Mouse (Mus musculus): ENCODE measurements around the gene Ugcg. TPM values are rescaled to one million over a fixed set of nuclear protein-coding genes. Genes with fewer than 3 reads are reported as not detected.

Gene Ugcg
- 10 to 100 TPM; 72.2 to 86.1 (median 79.3) TPM for total RNA-seq (2022)

DNA sequence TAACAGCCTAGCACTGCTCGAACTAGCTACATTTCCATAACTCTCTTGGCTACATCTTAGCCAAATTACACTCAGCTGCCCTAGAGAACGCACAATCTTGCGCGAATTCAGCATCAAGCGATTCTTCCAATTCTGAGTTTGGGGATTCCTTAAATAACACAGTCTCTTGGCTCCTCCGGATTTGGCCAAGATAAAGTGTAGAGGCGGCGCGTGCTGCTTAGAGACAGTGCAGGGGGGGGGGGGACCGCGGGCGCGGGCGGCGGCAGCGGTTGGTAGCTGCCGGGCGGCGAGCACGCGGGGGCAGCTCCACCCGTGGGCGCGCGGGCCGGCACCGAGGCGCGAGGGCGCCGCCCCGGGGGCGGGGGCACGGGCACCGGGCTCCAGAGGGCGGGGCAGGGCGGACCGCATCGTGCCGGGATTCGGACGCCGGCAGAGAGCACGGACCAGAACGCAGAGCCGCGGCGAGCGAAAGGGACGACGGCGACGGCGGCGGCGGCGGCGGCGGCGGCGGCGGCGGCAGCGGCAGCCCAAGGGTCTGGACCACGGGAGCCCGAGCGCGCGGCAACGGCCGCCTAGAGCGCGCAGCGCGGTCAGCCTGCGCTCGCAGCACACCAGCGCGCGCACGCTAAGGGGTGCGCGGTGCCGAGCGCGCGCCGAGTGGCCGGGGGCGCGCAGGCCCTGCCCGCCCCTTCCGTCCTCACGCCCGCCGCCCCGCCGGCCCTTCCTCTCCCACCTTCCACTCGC is at the start of gene Ugcg:
Ugcg (plus strand) TSS at position 456 of the 744 bp plus-strand sequence.
- peak; percentile 23 to 62 for DNase-seq (ENCODE audit: low spot score in 2 of 2)

DNA sequence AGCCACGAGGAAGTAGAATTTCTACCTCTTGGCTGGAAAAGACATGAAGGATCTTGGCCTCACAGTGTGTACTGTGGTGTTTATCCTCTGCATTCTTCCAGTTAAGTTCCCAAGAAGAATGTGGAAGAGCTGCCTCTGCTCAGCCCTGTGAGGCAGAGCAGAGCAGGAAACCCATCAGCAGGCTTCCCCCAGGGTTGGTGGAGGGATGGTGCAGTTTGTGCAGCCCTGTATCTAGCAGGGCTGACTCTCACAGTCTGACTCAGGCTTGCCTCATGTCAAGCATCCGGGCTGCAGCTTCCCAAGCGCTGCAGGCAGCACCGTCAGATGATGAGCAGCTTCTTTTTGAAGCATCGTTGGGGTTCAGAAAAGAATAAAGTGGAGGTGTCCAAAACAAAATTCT is 40.0 kb upstream of the Ugcg start:
- no peak for DNase-seq (ENCODE audit: low spot score in 2 of 2)

GRCm38 (mm10) chr4:59150907-59151306 is 38.1 kb upstream of the Ugcg start:
- no peak for DNase-seq (ENCODE audit: low spot score in 2 of 2)

DNA sequence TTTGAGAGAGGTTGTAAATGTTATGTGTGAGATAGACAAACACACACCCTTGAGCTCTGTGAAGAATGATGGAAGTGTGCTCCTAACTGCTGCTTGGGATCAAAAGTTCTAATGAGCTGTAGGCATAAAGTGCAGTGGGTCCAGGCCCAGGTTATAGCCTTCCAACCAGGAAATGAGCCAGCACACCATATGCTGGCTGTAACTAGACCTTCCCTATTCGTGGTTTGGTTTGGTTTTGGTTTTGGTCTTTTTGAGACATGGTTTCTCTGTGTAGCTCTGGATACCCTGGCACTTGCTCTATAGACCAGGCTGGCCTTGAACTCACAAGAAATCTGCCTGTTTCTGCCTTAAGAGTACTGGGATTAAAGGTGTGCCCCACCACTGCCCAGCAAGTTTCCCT is 37.1 kb upstream of the Ugcg start:
- no peak for DNase-seq (ENCODE audit: low spot score in 2 of 2)

- no peak for DNase-seq (ENCODE audit: low spot score in 2 of 2)
Observed at GRCm38 (mm10) chr4:59156897-59157592, 32.0 kb upstream of the Ugcg start.

DNA sequence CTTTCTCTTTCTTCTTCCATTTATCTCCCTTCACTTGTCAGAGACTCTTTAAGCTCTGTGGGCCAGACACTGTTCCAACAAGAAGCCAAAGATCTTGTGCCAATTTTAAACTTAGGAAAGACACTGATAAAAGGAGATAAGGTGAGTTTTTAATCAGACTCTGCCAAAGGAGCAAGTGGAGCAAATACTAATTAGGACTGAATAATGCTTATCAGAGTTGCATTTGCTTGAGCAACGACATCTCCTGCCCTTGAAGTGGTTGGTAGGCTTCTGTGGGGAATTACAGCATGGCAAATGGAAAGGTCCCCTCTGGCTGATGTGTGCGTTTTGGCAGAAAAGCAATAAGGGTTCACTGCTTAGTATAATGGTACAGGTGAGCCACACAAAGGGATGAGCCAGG is 31.4 kb upstream of the Ugcg start:
- DNase-seq (ENCODE audit: low spot score in 2 of 2), result no peak

GRCm38 (mm10) chr4:59160289-59160688 is 28.8 kb upstream of the Ugcg start:
- no peak for DNase-seq (ENCODE audit: low spot score in 2 of 2)

GRCm38 (mm10) chr4:59160959-59161670 is 27.9 kb upstream of the Ugcg start:
- no peak for DNase-seq (ENCODE audit: low spot score in 2 of 2)

- no peak for DNase-seq (ENCODE audit: low spot score in 2 of 2)
Observed at GRCm38 (mm10) chr4:59164034-59164433, 25.0 kb upstream of the Ugcg start.

GRCm38 (mm10) chr4:59167251-59167847 is 21.7 kb upstream of the Ugcg start:
- no peak for DNase-seq (ENCODE audit: low spot score in 2 of 2)

- DNase-seq (ENCODE audit: low spot score in 2 of 2), result no peak
Observed at GRCm38 (mm10) chr4:59169981-59170380, 19.1 kb upstream of the Ugcg start.

- DNase-seq (ENCODE audit: low spot score in 2 of 2), result no peak
Observed at GRCm38 (mm10) chr4:59172616-59173015, 16.4 kb upstream of the Ugcg start.

DNA sequence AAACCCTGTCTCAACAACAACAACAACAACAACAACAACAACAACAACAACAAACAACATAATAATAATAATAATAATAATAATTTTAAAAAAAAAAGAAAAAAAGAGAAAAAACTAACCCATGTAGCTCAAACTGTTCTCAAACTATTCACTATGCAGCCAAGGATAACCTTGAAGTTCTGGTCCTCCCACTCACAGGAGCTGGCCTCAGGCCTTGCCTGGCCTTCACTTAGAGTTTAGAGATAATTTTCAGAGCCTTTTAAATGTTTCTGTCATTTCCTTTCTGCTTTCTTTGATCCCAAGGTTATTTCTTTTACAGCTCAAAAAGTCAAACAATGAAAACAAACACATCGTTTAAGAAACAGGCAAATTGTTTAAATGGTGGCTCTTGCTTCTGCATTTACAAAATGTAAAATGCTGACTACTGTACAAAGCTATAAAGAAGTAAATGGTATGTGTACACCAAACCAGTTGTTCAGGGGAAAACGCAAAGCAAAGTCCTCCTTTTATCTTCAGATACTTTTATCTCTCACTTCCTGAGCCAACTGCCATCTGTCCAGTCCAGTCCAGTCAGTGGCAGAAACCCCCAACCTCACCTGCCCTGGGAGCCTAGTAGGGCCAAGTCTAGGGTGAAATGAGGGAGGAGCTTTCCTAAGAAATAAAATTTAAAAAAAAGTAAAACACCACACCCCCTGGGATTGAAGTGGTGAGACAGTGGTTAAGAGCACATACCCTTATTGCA is 15.7 kb upstream of the Ugcg start:
- DNase-seq (ENCODE audit: low spot score in 2 of 2), result no peak

- no peak for DNase-seq (ENCODE audit: low spot score in 2 of 2)
Observed at GRCm38 (mm10) chr4:59175003-59175402, 14.1 kb upstream of the Ugcg start.

- DNase-seq (ENCODE audit: low spot score in 2 of 2), result no peak
Observed at GRCm38 (mm10) chr4:59175929-59176328, 13.1 kb upstream of the Ugcg start.

DNA sequence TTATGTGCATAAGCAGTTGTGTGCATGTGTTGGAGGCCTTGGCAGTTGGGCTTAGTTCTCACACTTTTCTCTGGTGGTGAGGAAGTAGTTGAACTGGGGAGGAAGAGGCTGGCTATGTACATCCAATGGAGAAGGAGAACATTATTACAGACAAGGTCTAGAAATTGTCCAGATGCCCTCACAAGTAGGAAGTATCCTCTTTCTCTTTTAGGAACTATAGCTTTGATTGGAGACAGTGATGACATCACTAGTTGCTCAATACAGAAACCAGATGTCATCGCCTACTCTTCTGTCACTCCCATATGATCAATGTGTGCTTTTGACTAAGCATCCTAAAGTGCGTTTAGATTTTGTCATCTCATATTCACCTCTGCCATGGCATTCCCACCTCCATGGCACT is 11.5 kb upstream of the Ugcg start:
- DNase-seq (ENCODE audit: low spot score in 2 of 2), result no peak

GRCm38 (mm10) chr4:59181320-59182271 is 7.5 kb upstream of the Ugcg start:
- DNase-seq (ENCODE audit: low spot score in 2 of 2), result no peak

GRCm38 (mm10) chr4:59185671-59186070 is 3.4 kb upstream of the Ugcg start:
- no peak for DNase-seq (ENCODE audit: low spot score in 2 of 2)

GRCm38 (mm10) chr4:59187289-59187688 is 1.8 kb upstream of the Ugcg start:
- no peak for DNase-seq (ENCODE audit: low spot score in 2 of 2)

DNA sequence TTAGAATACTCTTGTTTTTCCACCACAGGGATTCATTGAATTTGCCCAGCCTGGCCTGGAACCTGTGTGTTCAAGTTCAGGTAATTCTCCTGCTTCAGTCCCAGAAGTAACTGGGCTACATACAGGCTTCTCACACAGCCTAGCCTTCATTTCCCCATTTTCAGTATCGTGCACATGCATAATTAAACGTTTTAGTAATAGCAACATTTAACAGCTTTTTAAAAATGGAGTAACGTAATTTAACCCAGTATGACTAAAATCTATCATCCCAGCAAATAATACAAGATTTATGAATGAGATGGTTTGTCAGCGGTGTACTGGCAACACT is 619 bp upstream of the Ugcg start:
- DNase-seq (ENCODE audit: low spot score in 2 of 2), result no peak

All from left cerebral cortex, adult 8-10 months (tissue).